Mouse (Mus musculus) midbrain, postnatal 0 days (tissue): ENCODE data around the gene Ankzf1. TPM values are rescaled to one million over a fixed set of nuclear protein-coding genes. Genes with fewer than 3 reads are reported as not detected.

Experiments used
- ATAC-seq: fragments of 200-750 bp; cut with Nextera tagmentation; 2 replicates; pipeline ENCODE4 v1.8.0; 2017; ENCODE audit warnings: moderate number of reproducible peaks, mild to moderate bottlenecking, moderate TSS enrichment, moderate library complexity; ENCODE audit not compliant: low FRiP score
- DNase-seq: peaks from one replicate; pipeline ENCODE4 v3.0.0-alpha.2; 2015; ENCODE audit warnings: low spot score
- H3K27ac ChIP-seq: fragments of 300-500 bp; sonication (generic); 2 replicates; pipeline ENCODE4 v1.5.1; 2014; ENCODE audit warnings: low read depth, mild to moderate bottlenecking, low read length, mixed read lengths
- H3K27me3 ChIP-seq: fragments of 300-500 bp; sonication (generic); 2 replicates; pipeline ENCODE4 v1.6.1; 2014; ENCODE audit warnings: low read length, control low read depth, mixed read lengths; ENCODE audit not compliant: insufficient read depth
- H3K36me3 ChIP-seq: fragments of 300-500 bp; sonication (generic); 2 replicates; pipeline ENCODE4 v1.6.1; 2014; ENCODE audit warnings: low read length, control low read depth, mixed read lengths; ENCODE audit not compliant: insufficient read depth
- H3K4me1 ChIP-seq: fragments of 300-500 bp; sonication (generic); 2 replicates; pipeline ENCODE4 v1.6.1; 2014; ENCODE audit warnings: mild to moderate bottlenecking, control low read depth, antibody characterized with exemption, low read length, mixed read lengths; ENCODE audit not compliant: insufficient read depth
- H3K4me2 ChIP-seq: fragments of 300-500 bp; sonication (generic); 2 replicates; pipeline ENCODE4 v1.6.1; 2014; ENCODE audit warnings: low read depth, mild to moderate bottlenecking, low read length, mixed read lengths; ENCODE audit not compliant: poor library complexity, severe bottlenecking
- H3K4me3 ChIP-seq: fragments of 300-500 bp; sonication (generic); 2 replicates; pipeline ENCODE4 v1.5.1; 2014; ENCODE audit warnings: low read depth, mild to moderate bottlenecking, low read length, moderate library complexity
- H3K9ac ChIP-seq: fragments of 300-500 bp; sonication (generic); replicated peaks from 2 replicates; pipeline ENCODE4 v1.6.1; 2014; ENCODE audit warnings: mild to moderate bottlenecking, low read length, moderate library complexity, mixed read lengths; ENCODE audit not compliant: poor library complexity, severe bottlenecking
- H3K9me3 ChIP-seq: fragments of 300-500 bp; sonication (generic); 2 replicates; pipeline ENCODE4 v1.6.1; 2016; ENCODE audit warnings: low read length, control low read depth
- CTCF ChIP-seq: IDR thresholded peaks from 2 replicates; pipeline ENCODE4 v1.5.1; 2016; ENCODE audit warnings: antibody characterized with exemption, mild to moderate bottlenecking
- WGBS: fragments of 180-500 bp; shearing (Covaris S2); extraction: QIAGEN DNeasy Blood & Tissue Kit; methylation state at CpG from one replicate; pipeline ENCODE4 v1.1.7; 2014; 5-methylcytosine and 5-hydroxymethylcytosine counted together
- polyA plus RNA-seq: library from polyadenylated mRNA; unstranded; fragments of >200 nt; fragmentation: Nextera tagmentation; extraction: Ambion mirVana; gene quantifications from 2 replicates; pipeline ENCODE4 v1.2.1, GENCODE M21; 2015
- total RNA-seq: library from RNA; depleted of rRNA; stranded (reverse); fragments of >200 nt; gene quantifications from 2 replicates; pipeline ENCODE4 v1.2.3, GENCODE M21; 2014

Gene Ankzf1
- total and polyA plus RNA-seq, 2 experiments from 2014 or later = 15.7 to 20.1 TPM

DNA sequence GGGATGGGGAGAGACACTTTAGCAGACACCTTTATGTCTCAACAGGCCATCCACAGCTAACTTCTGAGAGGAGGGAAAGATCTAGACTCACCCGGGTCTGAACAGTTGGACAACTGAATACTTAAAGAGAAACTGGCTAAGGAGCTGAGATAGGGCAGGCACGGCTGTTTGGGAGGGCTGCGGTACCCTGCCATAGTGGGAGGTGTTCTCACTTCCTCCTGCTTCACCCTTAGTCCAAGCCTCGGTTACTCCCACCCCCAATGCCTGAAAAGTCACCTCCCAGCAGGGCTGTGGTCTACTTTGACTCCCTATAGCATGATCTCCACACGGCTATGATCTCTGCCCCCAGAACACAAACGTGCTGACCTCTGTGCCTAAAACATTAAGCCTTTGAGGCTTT is 31.6 kb downstream of the Ankzf1 start:
- Histone ChIP-seq H3K27me3 (peaks cover 12% of the 10 kb centered on the region), H3K9ac (no peak overlapping the region), H3K9me3 (no peaks in the 10 kb centered on the region), H3K36me3 (no peaks in the 10 kb centered on the region), H3K4me2 (no peak overlapping the region), H3K4me3 (no peak overlapping the region), H3K4me1 (0 out of 2 replicates have a peak, but pooled peaks cover 4% of the 10 kb centered on the region), H3K27ac (no peak overlapping the region)
- WGBS = 65% methylated on average over 6 of the region's 6 CpGs
- DNase-seq (no peak), ATAC-seq (no peak)
- no peak for TF ChIP-seq CTCF

DNA sequence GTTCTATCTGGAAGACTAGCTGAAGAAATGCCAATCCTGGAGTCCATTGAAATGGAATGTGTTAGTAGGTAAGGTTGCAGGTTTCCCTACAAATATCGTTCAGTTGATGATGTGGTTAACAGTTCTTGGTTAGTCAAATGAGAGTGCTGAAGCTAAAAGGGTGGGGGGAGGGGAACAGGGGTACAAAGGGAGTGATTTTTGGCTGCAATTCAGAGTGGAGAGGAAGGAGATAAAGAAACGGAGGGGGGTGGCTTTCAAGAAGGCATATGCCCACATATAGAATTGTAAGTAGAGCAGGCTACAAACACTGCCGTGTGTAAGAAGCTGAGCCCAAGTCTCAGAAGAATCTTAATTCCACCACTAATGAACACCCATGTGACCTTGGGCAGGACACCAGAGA is 33.5 kb downstream of the Ankzf1 start:
- Histone ChIP-seq H3K36me3 (no peaks in the 10 kb centered on the region), H3K4me1 (no peaks in the 10 kb centered on the region), H3K4me3 (no peak overlapping the region), H3K9ac (no peak overlapping the region), H3K27ac (no peak overlapping the region), H3K27me3 (peaks cover 12% of the 10 kb centered on the region), H3K9me3 (no peaks in the 10 kb centered on the region), H3K4me2 (no peak overlapping the region)
- no peak for TF ChIP-seq CTCF
- DNase-seq (no peak), ATAC-seq (no peak)
- 55% methylated on average over 3 of the region's 3 CpGs for WGBS

DNA sequence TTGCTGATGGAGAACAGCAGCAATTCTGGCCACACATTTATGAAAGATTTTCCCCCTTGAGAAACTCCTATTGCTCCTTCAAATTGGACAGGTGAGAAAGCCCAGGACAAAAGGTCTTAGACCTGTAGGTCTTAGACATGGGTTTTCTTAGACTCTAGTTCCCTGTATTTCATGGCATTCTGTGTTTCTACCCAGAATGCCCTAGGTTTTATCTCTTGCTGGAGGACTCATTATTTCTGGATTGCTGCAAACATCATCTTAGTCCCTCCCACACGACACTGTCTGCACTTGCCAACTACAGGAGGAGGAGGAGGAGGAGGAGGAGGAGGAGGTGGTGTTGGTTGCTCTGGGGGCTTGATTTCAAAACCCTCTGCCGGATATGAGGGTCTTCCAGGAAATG is 34.2 kb downstream of the Ankzf1 start:
- H3K9me3 ChIP-seq = no peaks in the 10 kb centered on the region
- H3K4me2 ChIP-seq = no peak overlapping the region
- no peak for TF ChIP-seq CTCF
- H3K27ac ChIP-seq = no peak overlapping the region
- H3K4me3 ChIP-seq = no peak overlapping the region
- no peak overlapping the region for H3K9ac ChIP-seq
- H3K4me1 ChIP-seq = no peaks in the 10 kb centered on the region
- ATAC-seq (no peak), DNase-seq (no peak)
- WGBS = 70% methylated on average over 2 of the region's 2 CpGs
- peaks cover 5% of the 10 kb centered on the region for H3K27me3 ChIP-seq
- no peaks in the 10 kb centered on the region for H3K36me3 ChIP-seq

DNA sequence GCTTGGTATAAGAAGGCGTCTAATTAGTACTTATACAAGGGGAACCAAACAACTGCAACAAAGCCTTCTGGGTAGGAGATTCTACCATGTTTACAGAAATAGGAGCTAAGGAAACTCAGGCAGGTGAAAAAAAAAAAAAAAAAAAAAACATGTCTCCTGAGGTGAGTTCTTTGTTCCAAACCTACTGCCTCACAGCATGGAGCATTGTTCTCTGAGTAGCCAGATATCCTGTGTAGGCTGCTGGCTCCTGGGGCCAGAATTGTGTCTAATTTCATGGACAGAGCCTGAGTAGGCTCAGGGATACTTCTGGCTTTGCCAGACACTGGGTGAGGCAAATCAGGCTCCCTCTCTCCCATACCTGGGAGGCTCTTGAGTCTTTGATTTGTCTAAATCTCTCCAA is 35.7 kb downstream of the Ankzf1 start:
- no peak for TF ChIP-seq CTCF
- 79% methylated on average over 1 of the region's 1 CpGs for WGBS
- Histone ChIP-seq H3K36me3 (no peaks in the 10 kb centered on the region), H3K27ac (no peak overlapping the region), H3K27me3 (no peaks in the 10 kb centered on the region; the same call in 1 of the 2 replicates), H3K9ac (no peak overlapping the region), H3K4me2 (no peak overlapping the region), H3K9me3 (no peaks in the 10 kb centered on the region), H3K4me3 (no peak overlapping the region), H3K4me1 (no peaks in the 10 kb centered on the region)
- DNase-seq (no peak), ATAC-seq (no peak)

DNA sequence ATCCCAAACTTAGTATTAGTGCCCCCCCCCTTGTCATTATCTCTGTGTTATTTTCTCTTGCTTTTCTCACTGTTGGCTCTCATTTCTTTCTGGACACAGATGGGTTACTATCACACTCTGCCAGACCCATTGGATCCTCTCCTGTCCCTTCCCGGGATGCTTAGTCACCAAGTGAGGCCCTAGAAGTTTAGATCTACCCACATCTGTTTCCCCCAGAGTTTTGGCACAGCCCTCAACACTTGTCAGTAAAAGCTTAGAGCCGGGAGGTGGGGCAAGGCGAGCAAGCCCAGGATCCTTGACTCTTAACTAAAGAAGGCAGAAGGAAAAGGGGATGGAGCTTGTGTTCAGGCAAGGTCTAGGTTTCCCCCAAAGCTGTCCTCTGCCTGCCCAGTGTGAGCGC is 37.2 kb downstream of the Ankzf1 start:
- Histone ChIP-seq H3K27me3 (no peaks in the 10 kb centered on the region), H3K9ac (no peak overlapping the region), H3K4me3 (no peak overlapping the region), H3K9me3 (no peaks in the 10 kb centered on the region), H3K36me3 (no peaks in the 10 kb centered on the region), H3K27ac (no peak overlapping the region), H3K4me2 (no peak overlapping the region), H3K4me1 (no peaks in the 10 kb centered on the region)
- ATAC-seq = no peak
- DNase-seq = no peak
- WGBS = 81% methylated on average over 4 of the region's 4 CpGs
- TF ChIP-seq CTCF = no peak

DNA sequence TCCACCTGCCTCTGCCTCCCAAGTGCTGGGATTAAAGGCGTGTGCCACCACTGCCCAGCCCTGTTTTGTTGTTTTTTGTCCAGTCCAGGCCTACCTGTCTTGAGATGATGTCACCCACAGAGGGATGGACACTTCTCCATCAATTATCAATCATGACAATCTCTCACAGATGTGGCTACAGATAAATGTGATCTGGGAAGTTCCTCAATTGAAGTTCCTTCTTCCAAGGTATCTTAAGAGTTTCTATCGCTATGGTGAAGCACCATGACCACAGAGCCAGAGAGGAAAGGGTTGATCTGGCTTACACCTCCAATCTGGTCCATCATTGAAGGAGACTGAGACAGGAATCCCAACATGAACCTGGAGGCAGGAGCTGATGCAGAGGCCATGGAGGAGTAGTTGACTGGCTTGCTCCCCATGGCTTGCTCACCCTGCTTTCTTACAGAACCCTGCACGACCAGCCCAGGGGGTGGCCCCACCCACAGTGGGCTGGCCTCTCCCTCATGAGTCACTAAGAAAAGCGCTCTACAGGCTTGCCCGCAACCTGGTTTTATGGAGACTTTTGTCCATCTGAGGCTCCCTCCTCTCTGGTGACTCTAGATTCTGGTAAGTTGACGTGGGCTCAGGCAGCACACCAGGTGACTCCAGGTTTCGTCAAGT is 38.5 kb downstream of the Ankzf1 start:
- no peak for DNase-seq
- no peaks in the 10 kb centered on the region for H3K36me3 ChIP-seq
- H3K9ac ChIP-seq = no peak overlapping the region
- H3K27me3 ChIP-seq = no peaks in the 10 kb centered on the region
- no peaks in the 10 kb centered on the region for H3K4me1 ChIP-seq
- no peak overlapping the region for H3K4me2 ChIP-seq
- H3K27ac ChIP-seq = no peak overlapping the region
- H3K4me3 ChIP-seq = no peak overlapping the region
- H3K9me3 ChIP-seq = no peaks in the 10 kb centered on the region
- TF ChIP-seq CTCF = no peak
- WGBS = 74% methylated on average over 7 of the region's 7 CpGs
- ATAC-seq = no peak
